Mouse (Mus musculus): ENCODE data around the gene Dnah1. TPM values are rescaled to one million over a fixed set of nuclear protein-coding genes. Genes with fewer than 3 reads are reported as not detected.

The Dnah1 gene
- polyA plus RNA-seq (2011; ENCODE audit: insufficient read depth, insufficient read length, low read depth, missing spikeins): 2.9 and 3.0 TPM in 2 replicates

GRCm38 (mm10) chr14:31323849-31324792 lies at the start of gene Dnah1:
Gene Dnah1, minus strand, starts transcription at chr14:31323896.
- no peak within 1 kb of the TSS for H3K27ac ChIP-seq (ENCODE audit: insufficient read depth, low read length)
- H3K36me3 ChIP-seq (ENCODE audit: control insufficient read depth, insufficient read depth, low read length, poor library complexity, severe bottlenecking): no peaks in the 10 kb centered on the region
- H3K9ac ChIP-seq (ENCODE audit: low read depth, poor library complexity, severe bottlenecking): no peak within 1 kb of the TSS
- H3K27me3 ChIP-seq (ENCODE audit: control insufficient read depth, insufficient read depth, low read length, poor library complexity, severe bottlenecking): no peaks in the 10 kb centered on the region
- H3K9me3 ChIP-seq (replicated peaks; ENCODE audit: control insufficient read depth, insufficient read depth, low read length, poor library complexity, severe bottlenecking): no peaks in the 10 kb centered on the region
- peak within 1 kb of the TSS; percentile 54 for H3K4me3 ChIP-seq (ENCODE audit: low read depth, low read length)
- no peaks in the 10 kb centered on the region for H3K4me1 ChIP-seq (ENCODE audit: control insufficient read depth, insufficient read depth, low read length)
- TF ChIP-seq CTCF (IDR thresholded peaks at IDR 0.05; ENCODE audit: low read depth, low read length) (no peak), EP300 (IDR thresholded peaks at IDR 0.05; ENCODE audit: insufficient read depth, low read depth, low read length) (no peak), POLR2A (IDR thresholded peaks at IDR 0.05; ENCODE audit: insufficient read depth, low read length) (no peak)

DNA sequence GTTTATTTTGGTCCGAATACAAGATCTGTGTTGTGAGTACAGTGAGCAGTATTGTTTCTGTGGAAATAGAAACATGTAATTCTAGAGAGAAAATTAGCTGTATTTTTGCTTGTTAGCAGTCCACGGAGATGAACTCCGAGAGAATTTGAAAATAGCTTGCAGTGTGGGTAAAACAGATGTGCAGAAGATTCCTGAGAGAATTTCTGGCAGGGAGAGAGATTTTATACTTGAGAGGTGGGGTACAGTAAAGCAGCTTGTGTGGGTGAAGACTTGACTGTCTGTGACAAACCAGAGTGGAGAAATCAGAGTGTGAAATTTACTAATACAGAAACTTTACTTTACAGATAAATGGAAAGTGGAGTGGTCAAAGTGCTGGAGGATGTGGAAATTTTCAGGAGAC lies 45.7 kb upstream of the Dnah1 start:
- H3K27me3 ChIP-seq (ENCODE audit: control insufficient read depth, insufficient read depth, low read length, poor library complexity, severe bottlenecking): no peaks in the 10 kb centered on the region
- no peak overlapping the region for H3K4me3 ChIP-seq (ENCODE audit: low read depth, low read length)
- H3K9me3 ChIP-seq (replicated peaks; ENCODE audit: control insufficient read depth, insufficient read depth, low read length, poor library complexity, severe bottlenecking): no peaks in the 10 kb centered on the region
- H3K27ac ChIP-seq (ENCODE audit: insufficient read depth, low read length): no peak overlapping the region
- no peaks in the 10 kb centered on the region for H3K4me1 ChIP-seq (ENCODE audit: control insufficient read depth, insufficient read depth, low read length)
- TF ChIP-seq EP300 (IDR thresholded peaks at IDR 0.05; ENCODE audit: insufficient read depth, low read depth, low read length): no peak
- TF ChIP-seq CTCF (IDR thresholded peaks at IDR 0.05; ENCODE audit: low read depth, low read length): no peak
- TF ChIP-seq POLR2A (IDR thresholded peaks at IDR 0.05; ENCODE audit: insufficient read depth, low read length): no peak
- H3K9ac ChIP-seq (ENCODE audit: low read depth, poor library complexity, severe bottlenecking): no peak overlapping the region
- H3K36me3 ChIP-seq (ENCODE audit: control insufficient read depth, insufficient read depth, low read length, poor library complexity, severe bottlenecking): peaks cover 5% of the 10 kb centered on the region; the same call in 1 of the 2 replicates

DNA sequence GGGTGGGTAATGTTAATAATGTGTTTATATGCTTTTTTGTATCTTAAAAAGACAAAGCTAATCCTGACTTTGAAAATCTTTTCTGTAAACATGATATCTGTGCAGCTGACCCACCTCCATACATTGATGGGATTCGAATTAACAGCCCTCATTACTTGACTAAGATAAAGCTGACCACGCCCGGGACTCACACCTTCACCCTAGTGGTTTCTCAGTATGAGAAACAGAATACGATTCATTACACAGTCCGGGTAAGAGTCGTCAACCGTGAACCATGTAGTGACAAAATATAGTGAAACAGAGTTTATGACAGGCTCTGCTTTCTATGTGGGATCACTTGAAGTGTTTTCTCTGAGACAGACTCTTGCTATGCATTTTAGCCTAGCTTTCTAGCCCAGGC lies 44.3 kb upstream of the Dnah1 start:
- no peak overlapping the region for H3K4me3 ChIP-seq (ENCODE audit: low read depth, low read length)
- peaks cover 5% of the 10 kb centered on the region; the same call in 1 of the 2 replicates for H3K36me3 ChIP-seq (ENCODE audit: control insufficient read depth, insufficient read depth, low read length, poor library complexity, severe bottlenecking)
- no peaks in the 10 kb centered on the region for H3K9me3 ChIP-seq (replicated peaks; ENCODE audit: control insufficient read depth, insufficient read depth, low read length, poor library complexity, severe bottlenecking)
- H3K9ac ChIP-seq (ENCODE audit: low read depth, poor library complexity, severe bottlenecking): no peak overlapping the region
- H3K4me1 ChIP-seq (ENCODE audit: control insufficient read depth, insufficient read depth, low read length): no peaks in the 10 kb centered on the region
- no peaks in the 10 kb centered on the region for H3K27me3 ChIP-seq (ENCODE audit: control insufficient read depth, insufficient read depth, low read length, poor library complexity, severe bottlenecking)
- TF ChIP-seq POLR2A (IDR thresholded peaks at IDR 0.05; ENCODE audit: insufficient read depth, low read length) (no peak), EP300 (IDR thresholded peaks at IDR 0.05; ENCODE audit: insufficient read depth, low read depth, low read length) (no peak), CTCF (IDR thresholded peaks at IDR 0.05; ENCODE audit: low read depth, low read length) (no peak)
- H3K27ac ChIP-seq (ENCODE audit: insufficient read depth, low read length): no peak overlapping the region

- Histone ChIP-seq H3K9ac (ENCODE audit: low read depth, poor library complexity, severe bottlenecking) (no peak overlapping the region), H3K27me3 (ENCODE audit: control insufficient read depth, insufficient read depth, low read length, poor library complexity, severe bottlenecking) (no peaks in the 10 kb centered on the region), H3K4me1 (ENCODE audit: control insufficient read depth, insufficient read depth, low read length) (no peaks in the 10 kb centered on the region), H3K9me3 (replicated peaks; ENCODE audit: control insufficient read depth, insufficient read depth, low read length, poor library complexity, severe bottlenecking) (no peaks in the 10 kb centered on the region), H3K36me3 (ENCODE audit: control insufficient read depth, insufficient read depth, low read length, poor library complexity, severe bottlenecking) (no peaks in the 10 kb centered on the region; the same call in none of the 2 replicates), H3K27ac (ENCODE audit: insufficient read depth, low read length) (no peak overlapping the region), H3K4me3 (ENCODE audit: low read depth, low read length) (no peak overlapping the region)
- TF ChIP-seq EP300 (IDR thresholded peaks at IDR 0.05; ENCODE audit: insufficient read depth, low read depth, low read length) (no peak), CTCF (IDR thresholded peaks at IDR 0.05; ENCODE audit: low read depth, low read length) (peak; percentile 30), POLR2A (IDR thresholded peaks at IDR 0.05; ENCODE audit: insufficient read depth, low read length) (no peak)
Observed at GRCm38 (mm10) chr14:31365350-31365749, 41.7 kb upstream of the Dnah1 start.

- no peaks in the 10 kb centered on the region for H3K9me3 ChIP-seq (replicated peaks; ENCODE audit: control insufficient read depth, insufficient read depth, low read length, poor library complexity, severe bottlenecking)
- no peaks in the 10 kb centered on the region for H3K4me1 ChIP-seq (ENCODE audit: control insufficient read depth, insufficient read depth, low read length)
- no peak overlapping the region for H3K27ac ChIP-seq (ENCODE audit: insufficient read depth, low read length)
- TF ChIP-seq CTCF (IDR thresholded peaks at IDR 0.05; ENCODE audit: low read depth, low read length): no peak
- TF ChIP-seq EP300 (IDR thresholded peaks at IDR 0.05; ENCODE audit: insufficient read depth, low read depth, low read length): no peak
- TF ChIP-seq POLR2A (IDR thresholded peaks at IDR 0.05; ENCODE audit: insufficient read depth, low read length): no peak
- no peaks in the 10 kb centered on the region; the same call in none of the 2 replicates for H3K36me3 ChIP-seq (ENCODE audit: control insufficient read depth, insufficient read depth, low read length, poor library complexity, severe bottlenecking)
- no peak overlapping the region for H3K4me3 ChIP-seq (ENCODE audit: low read depth, low read length)
- no peak overlapping the region for H3K9ac ChIP-seq (ENCODE audit: low read depth, poor library complexity, severe bottlenecking)
- no peaks in the 10 kb centered on the region for H3K27me3 ChIP-seq (ENCODE audit: control insufficient read depth, insufficient read depth, low read length, poor library complexity, severe bottlenecking)
Observed at GRCm38 (mm10) chr14:31364589-31364988, 40.9 kb upstream of the Dnah1 start.

GRCm38 (mm10) chr14:31362236-31362635 lies 38.5 kb upstream of the Dnah1 start:
- Histone ChIP-seq H3K4me1 (ENCODE audit: control insufficient read depth, insufficient read depth, low read length) (no peaks in the 10 kb centered on the region), H3K4me3 (ENCODE audit: low read depth, low read length) (no peak overlapping the region), H3K9me3 (replicated peaks; ENCODE audit: control insufficient read depth, insufficient read depth, low read length, poor library complexity, severe bottlenecking) (no peaks in the 10 kb centered on the region), H3K36me3 (ENCODE audit: control insufficient read depth, insufficient read depth, low read length, poor library complexity, severe bottlenecking) (no peaks in the 10 kb centered on the region; the same call in 1 of the 2 replicates), H3K27me3 (ENCODE audit: control insufficient read depth, insufficient read depth, low read length, poor library complexity, severe bottlenecking) (no peaks in the 10 kb centered on the region), H3K27ac (ENCODE audit: insufficient read depth, low read length) (no peak overlapping the region), H3K9ac (ENCODE audit: low read depth, poor library complexity, severe bottlenecking) (no peak overlapping the region)
- TF ChIP-seq POLR2A (IDR thresholded peaks at IDR 0.05; ENCODE audit: insufficient read depth, low read length) (no peak), CTCF (IDR thresholded peaks at IDR 0.05; ENCODE audit: low read depth, low read length) (no peak), EP300 (IDR thresholded peaks at IDR 0.05; ENCODE audit: insufficient read depth, low read depth, low read length) (no peak)
